Mouse (Mus musculus): Measurements from ENCODE around the gene Bcl7b.
A peak's percentile ranks its signal among the peaks of the same experiment; 100 is the strongest.

The Bcl7b gene

GRCm38 (mm10) chr5:135169479-135169878 is 1.4 kb downstream of the Bcl7b start:
- DNase-seq (ENCODE audit: low read depth), result no peak

DNA sequence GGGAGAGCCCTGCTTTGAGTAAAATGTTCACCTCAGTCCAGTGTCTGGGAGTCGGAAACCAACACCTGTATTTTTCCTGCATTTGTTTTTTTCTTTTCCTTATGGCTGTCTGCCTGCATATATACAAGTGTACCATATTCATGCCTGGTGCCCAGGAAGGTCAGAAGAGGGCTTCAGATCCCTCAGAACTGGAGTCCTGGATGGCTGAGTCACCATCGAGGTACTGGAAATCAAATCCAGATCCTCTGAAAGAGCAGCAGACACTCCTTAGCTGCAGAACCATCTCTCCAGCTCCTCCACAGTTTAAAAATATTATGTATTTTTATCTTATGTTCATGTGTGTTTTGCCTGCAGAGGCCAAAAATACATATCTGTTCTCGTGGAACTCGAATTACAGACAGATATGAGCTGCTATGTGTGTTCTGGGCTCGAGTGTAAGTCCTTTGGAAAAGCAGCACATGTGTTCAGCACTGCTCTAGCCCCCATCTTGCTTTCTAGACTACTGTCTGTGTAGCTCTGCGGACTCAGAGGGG is 3.7 kb downstream of the Bcl7b start:
- no peak for DNase-seq (ENCODE audit: low read depth)

DNA sequence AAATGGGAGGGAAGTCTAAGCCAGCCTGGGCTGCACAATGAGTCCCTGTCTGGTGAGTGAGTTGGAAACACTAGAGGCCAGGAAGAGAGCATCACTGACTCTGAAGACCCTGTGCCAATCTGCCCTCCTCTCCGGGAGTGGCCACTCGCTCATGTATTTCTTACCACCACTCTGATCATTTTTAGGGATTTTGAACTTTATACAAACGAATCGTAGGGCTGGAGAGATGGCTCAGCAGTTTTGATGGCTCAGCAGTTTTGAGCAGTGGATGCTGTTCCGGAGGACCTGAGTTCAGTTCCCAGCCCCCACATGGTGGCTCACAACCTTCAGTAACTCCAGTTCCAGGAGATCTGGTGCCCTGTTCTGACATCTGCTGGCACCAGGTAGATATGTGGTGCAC is 4.9 kb downstream of the Bcl7b start:
- no peak for DNase-seq (ENCODE audit: low read depth)

- no peak for DNase-seq (ENCODE audit: low read depth)
These were observed 7.0 kb downstream of the Bcl7b start for GRCm38 (mm10) chr5:135175086-135175485.

DNA sequence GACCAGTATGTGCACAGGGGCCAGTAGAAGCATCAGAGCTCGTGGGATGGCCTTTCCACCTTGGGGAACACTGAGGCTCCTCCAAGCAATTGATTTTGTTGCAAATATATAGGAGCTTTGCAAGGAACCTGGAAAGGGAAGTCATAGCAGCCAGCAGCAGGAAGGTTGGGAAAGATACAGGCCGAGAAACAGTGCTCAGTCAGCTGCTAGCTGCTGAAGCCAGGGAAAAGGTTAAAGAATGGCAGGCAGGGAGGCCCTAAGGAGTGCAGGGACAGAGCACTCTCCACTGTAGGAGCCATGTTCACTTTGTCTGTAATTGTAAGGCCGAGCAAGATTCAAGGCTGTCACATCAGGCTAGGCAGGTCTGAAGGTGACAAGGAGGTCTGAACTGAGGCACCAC is 10.4 kb downstream of the Bcl7b start:
- DNase-seq (ENCODE audit: low read depth), result no peak

DNA sequence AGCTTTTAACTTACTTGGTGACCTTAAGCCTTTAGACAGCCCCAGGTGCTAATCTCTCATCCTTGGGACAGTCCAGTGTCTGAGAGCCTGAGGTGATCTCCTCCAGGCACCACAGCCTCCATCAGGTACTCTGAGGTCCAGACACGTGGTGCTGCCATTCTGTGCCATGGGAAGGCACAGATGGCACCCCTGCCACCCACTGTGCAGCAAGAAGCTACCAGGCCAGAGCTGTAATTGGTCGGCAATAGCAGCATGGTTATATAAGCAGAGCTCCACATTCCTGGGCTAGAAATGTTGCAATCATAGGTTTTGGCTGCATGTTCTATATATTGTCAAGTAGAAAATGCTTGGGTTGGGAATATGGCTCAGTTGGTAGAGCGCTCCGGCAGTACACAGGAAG is 10.9 kb downstream of the Bcl7b start:
- no peak for DNase-seq (ENCODE audit: low read depth)

- DNase-seq (ENCODE audit: low read depth), result no peak
These were observed 11.5 kb downstream of the Bcl7b start for GRCm38 (mm10) chr5:135179616-135180015.

GRCm38 (mm10) chr5:135180796-135181195 is 12.7 kb downstream of the Bcl7b start:
- no peak for DNase-seq (ENCODE audit: low read depth)

DNA sequence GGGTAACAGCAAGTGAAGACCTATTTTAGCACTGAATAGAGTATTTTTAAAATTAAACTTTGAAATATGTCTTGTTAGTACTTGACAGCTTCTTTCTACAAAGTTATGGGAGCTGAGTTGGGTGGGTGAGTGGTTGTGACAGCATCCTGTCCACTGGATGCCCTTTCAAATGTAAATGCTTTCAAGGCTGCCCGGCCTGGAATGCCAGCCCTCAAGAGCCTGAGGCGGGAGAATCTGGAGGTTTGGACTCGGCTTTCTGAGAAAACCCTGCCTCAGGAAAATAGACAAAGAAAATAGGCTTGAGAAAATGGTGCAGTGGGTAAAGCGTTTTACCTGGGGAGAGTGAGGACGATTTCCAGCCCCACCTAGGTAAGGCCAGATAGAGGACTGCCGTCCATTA is 13.7 kb downstream of the Bcl7b start:
- DNase-seq (ENCODE audit: low read depth), result no peak

DNA sequence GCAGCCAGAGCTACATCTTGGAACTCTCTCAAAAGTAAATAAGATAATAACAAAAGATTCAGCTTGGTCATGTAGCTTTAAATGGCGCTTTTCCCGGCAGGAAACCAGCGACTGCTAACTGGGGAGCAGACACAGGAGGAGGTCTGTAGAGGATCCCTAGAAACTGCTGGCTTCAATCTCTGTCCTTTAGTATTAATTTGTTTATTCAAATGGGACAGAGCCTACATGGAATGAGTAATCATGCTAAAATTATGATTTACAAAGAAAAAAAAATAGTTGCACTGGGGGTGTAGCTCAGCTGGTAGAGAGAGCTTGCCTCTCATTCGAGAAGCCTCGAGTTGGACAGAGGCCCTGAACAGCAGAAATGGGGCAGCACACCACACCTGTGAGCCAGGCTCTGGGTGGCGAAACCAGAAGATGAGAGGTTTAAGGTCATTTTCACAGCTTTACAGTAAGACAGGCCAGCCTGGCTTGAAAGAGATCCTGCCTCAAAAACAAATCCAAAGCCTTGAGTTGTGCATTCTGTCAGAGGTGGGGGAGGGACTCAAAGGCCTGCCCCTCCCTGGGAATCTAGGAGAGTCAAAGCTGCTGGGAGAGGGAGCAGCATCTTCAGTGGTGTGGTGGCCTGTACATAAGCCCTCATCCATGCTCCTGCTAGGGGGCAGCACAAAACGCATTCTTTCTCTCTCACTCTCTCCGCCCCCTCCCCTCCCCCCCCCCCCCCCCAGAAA is 15.2 kb downstream of the Bcl7b start:
- DNase-seq (ENCODE audit: low read depth), result no peak

GRCm38 (mm10) chr5:135185016-135185415 is 16.9 kb downstream of the Bcl7b start:
- DNase-seq (ENCODE audit: low read depth), result no peak

DNA sequence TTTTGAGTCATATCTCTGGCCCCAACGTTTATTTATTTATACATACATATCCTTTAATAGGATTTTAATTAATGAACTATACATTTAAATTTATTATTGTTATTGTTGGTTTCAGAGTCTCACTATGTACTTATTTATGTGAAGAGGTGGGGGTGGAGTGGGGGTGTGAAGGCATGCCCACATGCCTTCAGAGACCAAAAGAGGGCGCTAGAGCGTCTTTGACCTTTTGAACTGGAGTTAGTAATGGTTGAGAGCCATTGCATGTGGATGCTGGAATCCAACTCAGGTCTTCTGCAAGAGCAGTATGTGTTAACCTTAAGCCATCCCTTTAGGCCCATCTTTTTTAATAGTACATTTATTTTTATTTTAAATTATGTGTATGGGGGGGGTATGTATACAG is 17.5 kb downstream of the Bcl7b start:
- peak; percentile 63 for DNase-seq (ENCODE audit: low read depth)

DNA sequence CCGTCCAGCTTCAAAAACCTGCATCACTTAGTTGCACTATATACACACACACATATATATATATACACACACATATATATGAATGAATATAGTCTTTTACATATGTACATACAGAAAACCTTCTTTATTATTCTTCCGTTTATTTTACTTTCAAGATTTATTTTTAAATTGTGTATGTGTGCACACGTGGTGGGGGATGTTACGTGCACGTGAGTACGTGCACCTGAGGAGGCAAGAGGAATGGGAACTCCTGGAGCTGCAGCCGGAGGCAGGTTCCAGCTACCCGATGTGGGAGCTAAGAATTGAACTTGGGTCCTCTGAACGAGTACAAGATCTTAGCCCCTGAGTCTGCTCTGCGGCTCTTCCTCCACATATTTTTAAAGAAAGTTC is 18.1 kb downstream of the Bcl7b start:
- DNase-seq (ENCODE audit: low read depth), result no peak

GRCm38 (mm10) chr5:135186621-135187348 is 18.7 kb downstream of the Bcl7b start, which contains the start of gene Baz1b:
Gene Baz1b, plus strand, starts transcription at chr5:135187264.
- DNase-seq (ENCODE audit: low read depth), result peak; percentile 92

DNA sequence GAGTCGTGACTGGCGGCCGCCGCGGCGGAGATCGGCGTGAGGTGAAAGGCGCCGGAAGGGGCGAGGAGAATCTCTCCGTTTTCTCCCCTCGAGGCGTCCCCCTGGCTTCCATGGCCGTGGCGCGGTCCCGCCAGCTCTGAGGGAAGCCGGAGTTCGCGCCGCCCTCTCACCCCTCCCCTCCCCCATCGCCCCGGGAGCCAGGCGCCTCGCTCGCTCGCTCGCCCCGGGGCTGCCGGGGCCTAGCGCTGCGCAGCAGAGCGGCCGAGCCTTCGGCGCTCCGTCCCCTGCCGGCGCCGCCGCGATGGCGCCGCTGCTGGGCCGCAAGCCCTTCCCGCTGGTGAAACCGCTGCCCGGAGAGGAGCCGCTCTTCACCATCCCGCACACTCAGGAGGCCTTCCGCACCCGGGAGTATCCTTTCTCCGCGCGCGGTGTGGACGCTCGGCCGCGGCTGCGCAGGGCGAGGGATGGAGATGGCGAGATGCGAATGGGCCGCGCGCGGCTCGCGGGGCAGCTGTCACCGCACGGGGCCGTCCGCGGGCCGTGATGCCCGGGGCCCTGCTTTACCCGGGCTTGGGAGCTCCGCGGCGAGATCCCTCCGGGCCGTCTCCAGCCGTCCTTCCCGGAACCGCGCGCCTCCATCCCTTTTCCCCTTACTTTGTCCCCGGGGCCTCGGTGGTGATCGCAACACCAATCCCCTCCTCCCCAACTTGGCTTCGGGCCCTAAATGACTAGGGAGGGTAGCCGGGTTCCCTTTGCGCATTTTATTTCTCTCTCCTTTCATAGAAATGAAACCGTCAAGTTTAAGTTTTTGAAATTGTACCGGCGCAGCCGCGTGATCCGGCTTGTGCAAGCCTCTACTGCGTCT is 19.5 kb downstream of the Bcl7b start:
- DNase-seq (ENCODE audit: low read depth), result no peak

DNA sequence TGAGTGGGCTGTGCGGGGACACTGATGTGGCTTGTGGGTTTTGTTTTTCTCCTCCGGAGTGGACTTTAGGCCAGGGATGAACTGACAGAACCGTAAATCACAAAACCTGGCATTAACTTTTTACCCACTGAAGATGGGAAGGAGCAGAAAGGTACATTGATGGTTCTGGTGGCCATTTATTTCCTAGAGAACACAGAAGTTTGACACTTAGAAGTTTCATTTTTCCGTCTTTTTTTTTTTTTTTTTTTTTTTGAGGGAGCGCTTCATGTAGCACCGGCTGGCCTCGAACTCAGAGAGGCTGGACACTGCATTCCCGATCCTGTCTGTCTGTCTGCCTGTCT is 20.1 kb downstream of the Bcl7b start:
- no peak for DNase-seq (ENCODE audit: low read depth)

DNA sequence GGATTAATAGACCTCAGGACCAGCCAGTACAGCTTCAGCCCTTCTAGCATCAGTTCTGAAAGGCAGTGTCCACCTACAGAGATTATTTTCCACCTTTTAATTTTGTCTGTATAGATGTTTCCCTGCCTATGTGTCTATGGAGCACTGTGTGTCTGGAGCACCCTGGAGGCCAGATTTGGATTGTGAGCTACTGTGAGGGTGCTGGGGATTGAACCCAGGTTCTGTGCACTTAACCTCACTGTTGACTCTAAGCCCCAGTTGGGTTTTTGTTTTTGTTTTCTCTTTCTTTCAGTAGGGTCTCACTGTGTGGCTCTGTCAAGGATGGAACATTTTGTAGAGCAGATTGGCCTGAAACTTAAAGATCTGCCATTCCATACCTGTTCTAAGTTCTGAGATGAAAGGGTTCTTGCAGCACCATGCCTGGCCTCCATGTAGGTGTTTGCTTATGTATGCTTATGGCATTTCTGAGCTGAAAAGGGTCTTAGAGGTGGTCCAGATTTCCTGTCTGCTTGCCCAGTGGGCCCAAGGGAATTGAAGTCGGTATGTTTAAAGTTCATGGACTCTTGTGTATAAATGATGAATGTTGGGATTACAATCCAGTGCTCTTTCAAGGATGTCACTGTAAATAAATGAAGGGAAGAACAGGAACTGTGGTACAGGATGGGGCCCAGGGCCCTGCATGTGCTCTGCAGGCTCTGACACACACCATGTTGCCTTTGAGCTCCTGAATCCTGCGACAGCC is 21.4 kb downstream of the Bcl7b start:
- DNase-seq (ENCODE audit: low read depth), result no peak

- peak; percentile 65 for DNase-seq (ENCODE audit: low read depth)
These were observed 23.5 kb downstream of the Bcl7b start for GRCm38 (mm10) chr5:135191620-135192019.

- no peak for DNase-seq (ENCODE audit: low read depth)
These were observed 24.3 kb downstream of the Bcl7b start for GRCm38 (mm10) chr5:135192431-135192830.

DNA sequence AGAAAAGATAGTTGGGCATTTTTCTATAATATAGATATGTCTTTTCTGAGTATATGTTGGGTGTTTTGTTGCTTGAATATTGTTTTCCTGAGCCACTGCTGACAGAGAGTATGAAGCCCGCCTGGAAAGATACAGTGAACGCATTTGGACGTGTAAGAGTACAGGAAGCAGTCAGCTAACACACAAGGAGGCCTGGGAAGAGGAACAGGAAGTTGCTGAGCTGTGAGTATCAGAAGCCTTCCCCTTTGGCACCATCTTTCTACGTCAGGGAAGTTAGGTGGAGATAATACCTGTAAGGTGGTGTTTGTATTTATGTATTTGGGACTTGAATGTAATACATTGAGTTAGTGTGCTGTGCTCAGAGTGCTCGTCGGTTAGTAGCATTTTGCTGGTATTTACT is 28.3 kb downstream of the Bcl7b start:
- no peak for DNase-seq (ENCODE audit: low read depth)

DNA sequence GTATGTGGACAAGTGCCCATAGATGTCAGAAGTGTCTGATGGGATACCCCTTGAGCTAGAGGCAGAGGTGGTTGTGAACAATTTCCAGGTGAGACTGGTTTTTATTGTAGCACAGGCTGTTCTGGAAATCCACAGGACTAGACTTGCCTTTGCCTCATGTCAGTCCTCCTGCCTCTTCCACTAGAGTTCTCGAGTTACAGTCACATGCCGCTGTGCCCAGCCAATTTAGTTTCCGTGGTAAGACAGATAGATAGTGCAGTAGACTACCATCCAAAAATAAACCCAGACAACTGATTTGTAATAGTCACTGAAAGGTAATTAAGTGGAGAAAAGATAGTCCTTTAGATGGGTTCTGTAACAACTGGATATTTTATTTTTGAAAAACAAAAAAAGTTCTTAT is 34.7 kb downstream of the Bcl7b start:
- DNase-seq (ENCODE audit: low read depth), result no peak

DNA sequence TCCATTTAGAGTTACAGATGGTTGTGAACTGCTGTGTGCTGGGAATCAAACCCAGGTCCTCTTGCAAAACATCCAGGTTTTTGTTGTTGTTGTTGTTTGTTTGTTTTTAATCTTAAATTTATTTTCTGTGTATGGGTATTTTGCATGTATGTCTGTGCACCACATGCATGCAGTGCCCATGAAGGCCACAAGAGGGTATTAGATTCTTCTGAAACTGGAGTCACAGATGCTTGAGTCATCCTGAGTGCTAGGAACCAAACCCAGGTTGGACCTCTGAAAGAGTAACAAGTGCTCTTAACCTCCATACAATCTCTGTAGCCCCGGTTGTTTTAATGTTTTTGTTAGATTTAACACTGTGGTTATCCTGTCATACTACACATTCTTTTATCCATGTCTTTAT is 40.1 kb downstream of the Bcl7b start:
- DNase-seq (ENCODE audit: low read depth), result no peak
